Mouse (Mus musculus): ENCODE data around the gene Capns1. TPM values are rescaled to one million over a fixed set of nuclear protein-coding genes. Genes with fewer than 3 reads are reported as not detected.
A peak's percentile ranks its signal among the peaks of the same experiment; 100 is the strongest.
"Not testable (repeated sequence)": the region's sequence is repeated elsewhere in the genome, so short reads cannot be mapped to it uniquely, and the experiment has no call there.

Gene Capns1
- polyA plus RNA-seq (2014; fragmentation: Nextera tagmentation; extraction: Ambion mirVana), result 83.1 and 120 TPM in 2 replicates

- peaks cover 5% of the 10 kb centered on the region; the same call in 1 of the 2 replicates for H3K4me1 ChIP-seq (ENCODE audit: control insufficient read depth, insufficient read depth, low read length)
- H3K4me2 ChIP-seq (replicated peaks; ENCODE audit: low read depth, low read length), result peak within 1 kb of the TSS; percentile 15; the same call in 1 of the 2 replicates
- ATAC-seq (ENCODE audit: low FRiP score, low TSS enrichment), result no peak
- H3K9ac ChIP-seq (ENCODE audit: low read depth, low read length), result no peak within 1 kb of the TSS
- H3K9me3 ChIP-seq (ENCODE audit: control insufficient read depth, low read length), result no peaks in the 10 kb centered on the region
- no peaks in the 10 kb centered on the region for H3K36me3 ChIP-seq (ENCODE audit: control insufficient read depth, insufficient read depth, low read length)
- 9% methylated on average over 8 of the region's 8 CpGs for WGBS
- 0 out of 2 replicates have a peak within 1 kb of the TSS, but pooled peaks have one; percentile 47 for H3K27ac ChIP-seq (ENCODE audit: low read depth, low read length)
- H3K4me3 ChIP-seq (ENCODE audit: low read length), result no peak within 1 kb of the TSS
- H3K27me3 ChIP-seq (ENCODE audit: control insufficient read depth, insufficient read depth, low read length), result no peaks in the 10 kb centered on the region
Observed at GRCm38 (mm10) chr7:30198481-30198971, at the start of gene Capns1. Gene Capns1, minus strand, starts transcription at chr7:30198811.

GRCm38 (mm10) chr7:30237374-30237773 is 38.8 kb upstream of the Capns1 start:
- H3K4me3 ChIP-seq (ENCODE audit: low read length); H3K9ac ChIP-seq (ENCODE audit: low read depth, low read length); ATAC-seq (ENCODE audit: low FRiP score, low TSS enrichment); H3K4me2 ChIP-seq (replicated peaks; ENCODE audit: low read depth, low read length); H3K27ac ChIP-seq (ENCODE audit: low read depth, low read length); H3K4me1 ChIP-seq (ENCODE audit: control insufficient read depth, insufficient read depth, low read length); H3K9me3 ChIP-seq (ENCODE audit: control insufficient read depth, low read length); H3K27me3 ChIP-seq (ENCODE audit: control insufficient read depth, insufficient read depth, low read length): not testable (repeated sequence)
- 90% methylated on average over 3 of the region's 3 CpGs for WGBS
- peaks cover 27% of the 10 kb centered on the region; the same call in 1 of the 2 replicates for H3K36me3 ChIP-seq (ENCODE audit: control insufficient read depth, insufficient read depth, low read length)

- ATAC-seq (ENCODE audit: low FRiP score, low TSS enrichment), result no peak
Observed at GRCm38 (mm10) chr7:30235625-30236024, 37.0 kb upstream of the Capns1 start, which contains the start of gene Ovol3. Gene Ovol3, minus strand, starts transcription at chr7:30235725.

GRCm38 (mm10) chr7:30235091-30235490 is 36.5 kb upstream of the Capns1 start:
- no peak overlapping the region for H3K9ac ChIP-seq (ENCODE audit: low read depth, low read length)
- ATAC-seq (ENCODE audit: low FRiP score, low TSS enrichment), result no peak
- H3K27ac ChIP-seq (ENCODE audit: low read depth, low read length), result no peak overlapping the region
- H3K4me1 ChIP-seq (ENCODE audit: control insufficient read depth, insufficient read depth, low read length), result peaks cover 17% of the 10 kb centered on the region
- H3K27me3 ChIP-seq (ENCODE audit: control insufficient read depth, insufficient read depth, low read length), result no peaks in the 10 kb centered on the region
- no peak overlapping the region for H3K4me3 ChIP-seq (ENCODE audit: low read length)
- H3K4me2 ChIP-seq (replicated peaks; ENCODE audit: low read depth, low read length), result no peak overlapping the region
- WGBS, result 90% methylated on average over 8 of the region's 8 CpGs
- H3K9me3 ChIP-seq (ENCODE audit: control insufficient read depth, low read length), result no peaks in the 10 kb centered on the region
- H3K36me3 ChIP-seq (ENCODE audit: control insufficient read depth, insufficient read depth, low read length), result peaks cover 21% of the 10 kb centered on the region; the same call in 1 of the 2 replicates

More at GRCm38 (mm10) chr7:30235625-30236024, 37.0 kb upstream of the Capns1 start, which contains the start of gene Ovol3:
- Histone ChIP-seq H3K4me1 (ENCODE audit: control insufficient read depth, insufficient read depth, low read length) (peaks cover 15% of the 10 kb centered on the region), H3K4me3 (ENCODE audit: low read length) (no peak within 1 kb of the TSS), H3K36me3 (ENCODE audit: control insufficient read depth, insufficient read depth, low read length) (peaks cover 21% of the 10 kb centered on the region; the same call in 1 of the 2 replicates), H3K27ac (ENCODE audit: low read depth, low read length) (no peak within 1 kb of the TSS), H3K27me3 (ENCODE audit: control insufficient read depth, insufficient read depth, low read length) (no peaks in the 10 kb centered on the region), H3K4me2 (replicated peaks; ENCODE audit: low read depth, low read length) (no peak within 1 kb of the TSS), H3K9me3 (ENCODE audit: control insufficient read depth, low read length) (no peaks in the 10 kb centered on the region), H3K9ac (ENCODE audit: low read depth, low read length) (no peak within 1 kb of the TSS)
- 80% methylated on average over 4 of the region's 4 CpGs for WGBS

- H3K9me3 ChIP-seq (ENCODE audit: control insufficient read depth, low read length), result no peaks in the 10 kb centered on the region
- H3K9ac ChIP-seq (ENCODE audit: low read depth, low read length), result no peak overlapping the region
- no peak overlapping the region for H3K4me3 ChIP-seq (ENCODE audit: low read length)
- H3K4me1 ChIP-seq (ENCODE audit: control insufficient read depth, insufficient read depth, low read length), result peaks cover 17% of the 10 kb centered on the region
- ATAC-seq (ENCODE audit: low FRiP score, low TSS enrichment), result no peak
- no peaks in the 10 kb centered on the region for H3K27me3 ChIP-seq (ENCODE audit: control insufficient read depth, insufficient read depth, low read length)
- no peak overlapping the region for H3K27ac ChIP-seq (ENCODE audit: low read depth, low read length)
- peaks cover 24% of the 10 kb centered on the region; the same call in 1 of the 2 replicates for H3K36me3 ChIP-seq (ENCODE audit: control insufficient read depth, insufficient read depth, low read length)
- WGBS, result 83% methylated on average over 15 of the region's 15 CpGs
- no peak overlapping the region for H3K4me2 ChIP-seq (replicated peaks; ENCODE audit: low read depth, low read length)
Observed at GRCm38 (mm10) chr7:30234276-30234858, 35.8 kb upstream of the Capns1 start.

- Histone ChIP-seq H3K4me3 (ENCODE audit: low read length) (peak overlapping the region; percentile 82; the same call in 1 of the 2 replicates), H3K36me3 (ENCODE audit: control insufficient read depth, insufficient read depth, low read length) (peaks cover 24% of the 10 kb centered on the region; the same call in 1 of the 2 replicates), H3K27me3 (ENCODE audit: control insufficient read depth, insufficient read depth, low read length) (no peaks in the 10 kb centered on the region), H3K9ac (ENCODE audit: low read depth, low read length) (no peak overlapping the region), H3K9me3 (ENCODE audit: control insufficient read depth, low read length) (no peaks in the 10 kb centered on the region), H3K4me2 (replicated peaks; ENCODE audit: low read depth, low read length) (peak overlapping the region; percentile 73), H3K27ac (ENCODE audit: low read depth, low read length) (no peak overlapping the region), H3K4me1 (ENCODE audit: control insufficient read depth, insufficient read depth, low read length) (peaks cover 17% of the 10 kb centered on the region)
- ATAC-seq (ENCODE audit: low FRiP score, low TSS enrichment), result no peak
- WGBS, result 92% methylated on average over 20 of the region's 20 CpGs
Observed at GRCm38 (mm10) chr7:30233387-30233786, 34.8 kb upstream of the Capns1 start.

GRCm38 (mm10) chr7:30232631-30233148 is 34.1 kb upstream of the Capns1 start:
- Histone ChIP-seq H3K4me1 (ENCODE audit: control insufficient read depth, insufficient read depth, low read length) (peaks cover 17% of the 10 kb centered on the region), H3K9me3 (ENCODE audit: control insufficient read depth, low read length) (no peaks in the 10 kb centered on the region), H3K9ac (ENCODE audit: low read depth, low read length) (peak overlapping the region; percentile 82), H3K27me3 (ENCODE audit: control insufficient read depth, insufficient read depth, low read length) (no peaks in the 10 kb centered on the region), H3K27ac (ENCODE audit: low read depth, low read length) (peak overlapping the region; percentile 88; the same call in 1 of the 2 replicates), H3K36me3 (ENCODE audit: control insufficient read depth, insufficient read depth, low read length) (peaks cover 29% of the 10 kb centered on the region; the same call in 1 of the 2 replicates), H3K4me2 (replicated peaks; ENCODE audit: low read depth, low read length) (peak overlapping the region; percentile 73), H3K4me3 (ENCODE audit: low read length) (peak overlapping the region; percentile 82)
- WGBS, result 6% methylated on average over 24 of the region's 24 CpGs
- peak; percentile 28 for ATAC-seq (ENCODE audit: low FRiP score, low TSS enrichment)

GRCm38 (mm10) chr7:30231669-30232454 is 33.3 kb upstream of the Capns1 start, which contains the start of the genes Polr2i and Tbcb:
Gene Polr2i, plus strand, starts transcription at chr7:30231948.
Gene Tbcb, minus strand, starts transcription at chr7:30232272.
- H3K4me1 ChIP-seq (ENCODE audit: control insufficient read depth, insufficient read depth, low read length), result peaks cover 17% of the 10 kb centered on the region

More at GRCm38 (mm10) chr7:30231669-30232454, 33.3 kb upstream of the Capns1 start, which contains the start of the genes Polr2i and Tbcb:
- Histone ChIP-seq H3K27ac (ENCODE audit: low read depth, low read length) (peak within 1 kb of the TSS; percentile 88), H3K4me3 (ENCODE audit: low read length) (peak within 1 kb of the TSS; percentile 82), H3K27me3 (ENCODE audit: control insufficient read depth, insufficient read depth, low read length) (no peaks in the 10 kb centered on the region), H3K36me3 (ENCODE audit: control insufficient read depth, insufficient read depth, low read length) (peaks cover 37% of the 10 kb centered on the region), H3K9ac (ENCODE audit: low read depth, low read length) (peak within 1 kb of the TSS; percentile 82), H3K4me2 (replicated peaks; ENCODE audit: low read depth, low read length) (peak within 1 kb of the TSS; percentile 73), H3K9me3 (ENCODE audit: control insufficient read depth, low read length) (no peaks in the 10 kb centered on the region)
- ATAC-seq (ENCODE audit: low FRiP score, low TSS enrichment), result peak; percentile 95
- WGBS, result under 1% methylated on average over 67 of the region's 67 CpGs

Measured in kidney, embryonic 14.5 days (tissue).